Mouse (Mus musculus) lung, postnatal 0 days (tissue): Measurements from ENCODE around the gene Fbxl17.

Experiments
- CTCF ChIP-seq: IDR thresholded peaks from 2 replicates; pipeline ENCODE4 v1.5.1; 2016; ENCODE audit warnings: antibody characterized with exemption, mild to moderate bottlenecking
- EP300 ChIP-seq: IDR thresholded peaks from 2 replicates; pipeline ENCODE4 v1.6.1; 2016; ENCODE audit warnings: antibody characterized with exemption, mild to moderate bottlenecking, control low read depth

DNA sequence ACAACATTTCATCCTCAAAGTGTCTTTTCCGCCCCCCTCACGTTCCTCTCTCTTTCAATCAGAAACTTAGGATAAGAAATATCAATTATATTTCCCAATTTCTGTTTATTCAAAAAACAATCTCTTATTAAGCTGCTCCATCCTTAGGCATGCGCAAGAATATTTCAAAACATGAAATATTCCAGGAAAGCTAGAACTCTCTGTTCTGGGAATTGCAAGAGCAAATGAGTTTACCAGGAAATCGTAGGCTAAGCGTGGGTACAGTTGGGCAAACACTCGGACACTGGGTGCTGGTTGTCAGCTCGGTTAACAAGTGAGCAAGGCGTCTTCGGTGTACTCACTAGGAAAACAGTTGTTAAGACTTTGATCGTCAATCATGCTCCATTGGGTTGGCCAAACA, 489.0 kb downstream of the Fbxl17 start:
- no peak for TF ChIP-seq CTCF
- TF ChIP-seq EP300: peak; percentile 98
